ENCODE assay signal across 8 mouse cellular contexts in genomic region chr11:54088947-54089317, GRCm38 (mm10). TPM values are rescaled to one million over a fixed set of nuclear protein-coding genes. Genes with fewer than 3 reads are reported as not detected.
DNase-seq lines count a peak whose midpoint lies in the region; ATAC-seq and TF ChIP-seq lines count a peak whose summit lies in the region.

No protein-coding gene starts in this region.

- H3K4me1 ChIP-seq in G1E (ENCODE audit: insufficient read depth, low read depth, low read length), result peaks cover 16% of the 10 kb centered on the region; the same call in 1 of the 2 replicates
- H3K4me1 ChIP-seq in embryonic facial prominence, embryonic 10.5 days, result peaks cover 15% of the 10 kb centered on the region

- no peak for ATAC-seq in G1E (ENCODE audit: extremely low read depth, insufficient number of reproducible peaks, low FRiP score, poor library complexity, severe bottlenecking)
- no peak for ATAC-seq in inflammation-experienced regulatory T-cells, adult 6 months

- peak; percentile 50 for DNase-seq in G1E (ENCODE audit: low spot score)
- peak; percentile 83 to 87 for DNase-seq in adrenal gland, postnatal 36 days
- peak; percentile 76 for DNase-seq in embryonic facial prominence, embryonic 10.5 days (ENCODE audit: low spot score)
- DNase-seq in heart, postnatal 14 days, result peak; percentile 84 to 93
- peak; percentile 82 for DNase-seq in large intestine, adult 2 months (ENCODE audit: low read depth, low spot score)
- DNase-seq in lung, postnatal 14 days, result peak; percentile 88
- DNase-seq in retina, postnatal 7 days (ENCODE audit: low read depth, low spot score), result peak; percentile 63

- no peak overlapping the region for H3K4me3 ChIP-seq in G1E (ENCODE audit: low read depth, low read length)
- H3K4me3 ChIP-seq in embryonic facial prominence, embryonic 10.5 days, result no peak overlapping the region

- peaks cover 4% of the 10 kb centered on the region; the same call in 1 of the 2 replicates for H3K27me3 ChIP-seq in G1E (ENCODE audit: insufficient read depth, low read length)
- H3K27me3 ChIP-seq in embryonic facial prominence, embryonic 10.5 days (replicated peaks; ENCODE audit: low read depth, poor library complexity, severe bottlenecking), result no peaks in the 10 kb centered on the region

- 0 out of 2 replicates have a peak overlapping the region, but pooled peaks have one; percentile 61 for H3K27ac ChIP-seq in embryonic facial prominence, embryonic 10.5 days (replicated peaks)

- H3K36me3 ChIP-seq in G1E (replicated peaks), result no peaks in the 10 kb centered on the region
- no peaks in the 10 kb centered on the region for H3K36me3 ChIP-seq in embryonic facial prominence, embryonic 10.5 days (replicated peaks)

- TF ChIP-seq CTCF in G1E (IDR thresholded peaks at IDR 0.05; ENCODE audit: low read depth, low read length), result peak; percentile 28; the same call in 1 of the 2 replicates

- 52% methylated on average over 5 of the region's 5 CpGs for WGBS in embryonic facial prominence, embryonic 10.5 days
- 16% methylated on average over 5 of the region's 5 CpGs for WGBS in large intestine, adult 2 months

- H3K9me3 ChIP-seq in G1E (replicated peaks), result no peaks in the 10 kb centered on the region
- no peaks in the 10 kb centered on the region for H3K9me3 ChIP-seq in embryonic facial prominence, embryonic 10.5 days

- intact Hi-C loops in heart, postnatal 14 days (cut with DNase I), result loop anchor here (1.0 to 2.0 kb wide), 3 partner anchors 34 to 168 kb away; no protein-coding TSS in a partner anchor

RNA-seq across cellular contexts. Expression of gene P4ha2, which starts 11.0 kb away (rescaled TPM):
- total RNA-seq in G1E (2014; fragmentation: Nextera tagmentation) (not detected in 2 replicates), G1E (2017) (0.22 TPM in 1 of 2 replicates, not detected in the other)
- polyA plus RNA-seq in G1E (2012), result not detected in 2 replicates
- total RNA-seq in adrenal gland, postnatal 36 days (2021), result 10 to 100 TPM; 29.2 to 41.5 TPM
- 36.5 and 36.8 TPM in 2 replicates for polyA plus RNA-seq in embryonic facial prominence, embryonic 10.5 days (2016; fragmentation: Nextera tagmentation; extraction: Ambion mirVana)
- total RNA-seq in heart, postnatal 14 days (2021), result 10 to 100 TPM; 43.3 to 46.4 TPM
- polyA plus RNA-seq in large intestine, adult 2 months (2012; rRNA removed), result 3.3 and 3.8 TPM in 2 replicates
- polyA plus RNA-seq in inflammation-experienced regulatory T-cells, adult 6 months (2017; shearing (Covaris generic)), result not detected

RNA-seq across cellular contexts. Expression of gene Pdlim4, which starts 20.1 kb away (rescaled TPM):
- total RNA-seq in G1E (2014; fragmentation: Nextera tagmentation) (not detected in 2 replicates), G1E (2017) (0.27 TPM in 1 of 2 replicates, not detected in the other)
- polyA plus RNA-seq in G1E (2012), result not detected in 2 replicates
- total RNA-seq in adrenal gland, postnatal 36 days (2021), result 10 to 100 TPM in 1 of 2 experiments, 1 to 10 TPM in 1; 6.5 to 29.5 TPM
- polyA plus RNA-seq in embryonic facial prominence, embryonic 10.5 days (2016; fragmentation: Nextera tagmentation; extraction: Ambion mirVana), result 91.1 and 112 TPM in 2 replicates
- total RNA-seq in heart, postnatal 14 days (2021), result 10 to 100 TPM; 29.9 to 33.2 TPM
- 20.1 and 23.6 TPM in 2 replicates for polyA plus RNA-seq in large intestine, adult 2 months (2012; rRNA removed)
- polyA plus RNA-seq in inflammation-experienced regulatory T-cells, adult 6 months (2017; shearing (Covaris generic)), result 1 to 10 TPM in 1 of 3 experiments, under 1 TPM in 2; 0.49 to 1.1 (median 0.50) TPM
